Mouse (Mus musculus) intestine, postnatal 0 days (tissue): Measurements from ENCODE around the gene Psrc1. TPM values are rescaled to one million over a fixed set of nuclear protein-coding genes. Genes with fewer than 3 reads are reported as not detected.

ENCODE experiments used
- ATAC-seq: fragments of 200-750 bp; cut with Nextera tagmentation; 2 replicates; pipeline ENCODE4 v1.8.0; 2017; ENCODE audit warnings: mild to moderate bottlenecking, moderate TSS enrichment, moderate library complexity
- H3K27ac ChIP-seq: fragments of 300-500 bp; sonication (generic); 2 replicates; pipeline ENCODE4 v1.5.1; 2014; ENCODE audit warnings: mild to moderate bottlenecking, low read depth, low read length, moderate library complexity
- H3K27me3 ChIP-seq: fragments of 300-500 bp; sonication (generic); replicated peaks from 2 replicates; pipeline ENCODE4 v1.6.1; 2014; ENCODE audit warnings: low read length, mixed read lengths; ENCODE audit not compliant: control insufficient read depth, insufficient read depth
- H3K36me3 ChIP-seq: fragments of 300-500 bp; sonication (generic); 2 replicates; pipeline ENCODE4 v1.6.1; 2014; ENCODE audit warnings: mild to moderate bottlenecking, moderate library complexity; ENCODE audit not compliant: control insufficient read depth, insufficient read depth
- H3K4me1 ChIP-seq: fragments of 300-500 bp; sonication (generic); replicated peaks from 2 replicates; pipeline ENCODE4 v1.6.1; 2014; ENCODE audit warnings: antibody characterized with exemption, low read length, mixed read lengths; ENCODE audit not compliant: control insufficient read depth, insufficient read depth
- H3K4me2 ChIP-seq: fragments of 300-500 bp; sonication (generic); replicated peaks from 2 replicates; pipeline ENCODE4 v1.6.1; 2014; ENCODE audit warnings: low read depth, mild to moderate bottlenecking, moderate library complexity
- H3K4me3 ChIP-seq: fragments of 300-500 bp; sonication (generic); 2 replicates; pipeline ENCODE4 v1.5.1; 2014; ENCODE audit warnings: low read depth, low read length
- H3K9ac ChIP-seq: fragments of 300-500 bp; sonication (generic); 2 replicates; pipeline ENCODE4 v1.6.1; 2014; ENCODE audit warnings: mild to moderate bottlenecking, low read depth, low read length
- H3K9me3 ChIP-seq: fragments of 300-500 bp; sonication (generic); 2 replicates; pipeline ENCODE4 v1.6.1; 2016; ENCODE audit warnings: mixed run types; ENCODE audit not compliant: control insufficient read depth
- CTCF ChIP-seq: sonication (generic); IDR thresholded peaks from 2 replicates; pipeline ENCODE4 v1.5.1; 2016; ENCODE audit warnings: low read depth, mild to moderate bottlenecking, control low read depth, antibody characterized with exemption, moderate library complexity
- WGBS: fragments of 180-500 bp; shearing (Covaris S2); extraction: QIAGEN DNeasy Blood & Tissue Kit; methylation state at CpG from one replicate; pipeline ENCODE4 v1.1.7; 2014; 5-methylcytosine and 5-hydroxymethylcytosine counted together
- polyA plus RNA-seq: library from polyadenylated mRNA; unstranded; fragments of >200 nt; fragmentation: Nextera tagmentation; extraction: Ambion mirVana; gene quantifications from 2 replicates; pipeline ENCODE4 v1.2.1, GENCODE M21; 2015

Gene Psrc1
- polyA plus RNA-seq, 1 experiment from 2014 or later: 5.3 TPM

DNA sequence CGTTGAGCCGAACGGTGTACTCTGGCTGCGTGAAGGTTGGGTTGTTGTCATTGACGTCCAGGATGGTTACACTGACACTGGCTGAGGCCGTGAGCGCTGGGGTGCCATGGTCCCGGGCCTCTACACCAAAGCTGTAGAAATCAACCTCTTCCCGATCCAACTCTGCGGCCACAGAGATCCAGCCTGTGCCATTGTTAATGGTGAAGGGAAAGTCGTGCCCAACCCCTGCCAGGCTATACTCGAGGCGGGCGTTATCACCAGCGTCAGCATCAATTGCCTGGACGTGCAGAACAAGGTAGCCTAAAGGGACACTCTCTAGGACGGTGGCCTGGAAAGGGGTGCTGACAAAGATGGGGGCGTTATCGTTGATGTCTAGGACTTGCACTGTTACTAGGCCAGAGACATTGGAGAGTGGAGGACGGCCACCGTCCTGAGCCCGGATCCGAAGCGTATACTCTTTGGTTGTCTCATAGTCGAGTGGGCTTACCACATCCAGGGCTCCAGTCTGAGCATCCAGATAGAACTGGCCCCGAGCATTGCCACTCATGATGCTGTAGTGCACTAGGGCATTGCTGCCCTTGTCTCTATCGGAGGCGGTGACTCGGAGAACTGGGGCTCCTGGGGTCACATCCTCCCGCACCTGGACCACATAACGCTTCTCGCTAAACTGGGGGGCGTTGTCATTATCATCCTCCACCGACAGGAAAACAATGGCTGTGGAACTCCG, 30.2 kb downstream of the Psrc1 start:
- no peak for ATAC-seq
- Histone ChIP-seq H3K4me2 (no peak overlapping the region), H3K4me1 (peaks cover 7% of the 10 kb centered on the region; the same call in 1 of the 2 replicates), H3K36me3 (no peaks in the 10 kb centered on the region), H3K9ac (no peak overlapping the region), H3K27me3 (no peaks in the 10 kb centered on the region; the same call in 1 of the 2 replicates), H3K9me3 (no peaks in the 10 kb centered on the region), H3K27ac (peak overlapping the region; percentile 23), H3K4me3 (no peak overlapping the region)
- TF ChIP-seq CTCF: no peak
- whole genome bisulfite sequencing: 97% methylated on average over 35 of the region's 35 CpGs

DNA sequence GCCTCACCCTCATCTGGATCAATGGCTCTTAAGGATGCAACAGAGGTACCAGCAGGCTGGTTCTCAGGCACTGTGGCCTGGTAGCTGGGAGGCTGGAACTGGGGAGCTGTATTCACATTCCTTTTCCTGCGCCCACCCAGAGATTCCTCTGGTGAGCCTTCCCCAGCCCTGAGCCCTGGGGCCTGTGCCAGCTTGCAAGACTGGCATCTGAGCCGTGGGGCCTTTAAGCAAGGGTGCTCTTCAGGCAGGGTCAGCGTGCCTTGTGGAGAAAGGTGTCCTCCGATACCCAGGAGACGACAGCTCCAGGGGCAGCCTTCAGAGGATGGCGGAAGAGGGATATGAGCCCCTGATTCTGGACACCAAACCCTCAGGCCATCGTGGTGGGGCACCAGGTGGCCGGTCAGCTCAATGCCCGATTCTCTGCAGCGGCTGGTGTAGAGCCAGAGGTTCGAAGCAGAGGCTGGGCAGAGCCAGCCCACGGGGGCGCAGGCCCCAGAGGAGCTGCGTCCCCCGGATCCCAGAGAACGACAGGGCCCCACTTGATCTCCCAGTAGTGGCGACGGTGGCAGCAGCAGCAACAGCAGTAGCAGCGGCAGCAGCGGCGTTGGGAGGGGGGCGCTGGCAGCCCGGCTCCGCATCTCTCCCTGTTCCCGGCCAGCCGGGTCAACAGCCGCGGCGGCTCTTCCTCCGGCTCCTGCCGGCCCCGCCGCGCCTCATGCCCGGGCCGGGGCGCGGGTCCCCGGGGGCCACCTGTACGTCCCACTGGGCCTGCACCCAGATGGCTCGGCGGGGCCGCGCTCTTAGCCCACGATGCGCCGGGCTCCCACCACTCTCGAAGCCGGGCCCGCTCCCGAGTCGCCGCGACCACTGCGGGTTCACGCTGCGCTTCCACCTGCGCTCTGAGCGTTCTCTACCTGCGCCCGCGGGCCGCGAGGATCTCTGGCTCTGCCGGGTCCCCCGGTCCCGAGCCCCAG, 31.5 kb downstream of the Psrc1 start, which contains the start of gene Celsr2:
Gene Celsr2 (minus strand): TSS at position 696 of the 974 bp plus-strand sequence.
- Histone ChIP-seq H3K27me3 (no peaks in the 10 kb centered on the region; the same call in 1 of the 2 replicates), H3K9me3 (no peaks in the 10 kb centered on the region), H3K4me1 (peaks cover 7% of the 10 kb centered on the region; the same call in 1 of the 2 replicates), H3K27ac (0 out of 2 replicates have a peak within 1 kb of the TSS, but pooled peaks have one; percentile 23), H3K36me3 (no peaks in the 10 kb centered on the region), H3K9ac (peak within 1 kb of the TSS; percentile 48), H3K4me3 (peak within 1 kb of the TSS; percentile 53), H3K4me2 (peak within 1 kb of the TSS; percentile 100)
- WGBS: 13% methylated on average over 47 of the region's 67 CpGs
- no peak for TF ChIP-seq CTCF
- ATAC-seq: peak; percentile 34

DNA sequence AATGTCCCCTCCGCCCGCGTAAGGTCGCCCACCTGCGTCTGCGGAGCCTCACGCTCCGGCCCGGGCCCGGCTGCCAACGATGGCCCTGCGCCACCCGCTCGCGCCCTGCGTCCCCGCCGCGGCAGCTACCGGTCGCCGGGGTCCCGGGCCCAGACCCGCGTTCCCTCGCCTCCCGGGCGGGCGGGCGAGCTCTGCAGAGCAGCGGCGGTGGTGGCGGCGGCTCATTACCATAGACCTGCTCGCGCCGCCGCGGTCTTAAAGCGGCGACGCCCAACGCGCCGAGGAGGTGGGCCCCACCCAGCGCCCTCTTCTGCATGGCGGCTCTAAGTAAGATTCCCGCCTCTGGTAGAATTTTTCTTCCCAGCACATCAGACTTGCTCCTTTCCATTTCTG, 32.2 kb downstream of the Psrc1 start:
- no peaks in the 10 kb centered on the region for H3K9me3 ChIP-seq
- H3K4me1 ChIP-seq: peaks cover 7% of the 10 kb centered on the region; the same call in 1 of the 2 replicates
- no peaks in the 10 kb centered on the region for H3K36me3 ChIP-seq
- TF ChIP-seq CTCF: 0 out of 2 replicates have a peak, but pooled peaks have one; percentile 5
- H3K4me3 ChIP-seq: peak overlapping the region; percentile 53
- no peak overlapping the region for H3K27ac ChIP-seq
- H3K27me3 ChIP-seq: no peaks in the 10 kb centered on the region; the same call in 1 of the 2 replicates
- 0% methylated on average over 46 of the region's 48 CpGs for WGBS
- peak overlapping the region; percentile 48 for H3K9ac ChIP-seq
- peak; percentile 79 for ATAC-seq
- H3K4me2 ChIP-seq: peak overlapping the region; percentile 100

DNA sequence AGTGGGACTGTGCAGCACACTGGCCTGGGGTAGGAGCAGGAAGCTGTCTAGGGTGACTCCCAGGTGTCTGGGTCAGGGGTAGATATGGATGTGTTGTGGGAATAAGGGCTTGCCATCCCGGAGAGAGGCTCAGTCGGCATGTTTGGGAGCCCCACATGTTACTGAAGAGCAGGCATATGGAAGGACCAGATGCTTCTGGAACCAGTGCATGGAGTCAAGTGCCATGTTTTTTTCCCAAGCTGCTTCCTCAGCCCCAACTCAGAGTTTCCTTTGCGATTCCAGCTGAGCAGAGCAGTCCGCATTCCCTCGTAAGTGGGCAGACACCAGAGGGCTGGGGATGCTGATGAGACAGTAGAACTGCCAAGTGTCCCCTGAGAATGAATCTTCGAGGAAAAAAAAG, 39.4 kb downstream of the Psrc1 start:
- no peak for ATAC-seq
- H3K9ac ChIP-seq: no peak overlapping the region
- no peak for TF ChIP-seq CTCF
- no peaks in the 10 kb centered on the region for H3K4me1 ChIP-seq
- no peak overlapping the region for H3K4me2 ChIP-seq
- H3K9me3 ChIP-seq: no peaks in the 10 kb centered on the region
- no peaks in the 10 kb centered on the region for H3K27me3 ChIP-seq
- no peak overlapping the region for H3K27ac ChIP-seq
- H3K4me3 ChIP-seq: no peak overlapping the region
- H3K36me3 ChIP-seq: peaks cover 24% of the 10 kb centered on the region
- 49% methylated on average over 6 of the region's 6 CpGs for WGBS

DNA sequence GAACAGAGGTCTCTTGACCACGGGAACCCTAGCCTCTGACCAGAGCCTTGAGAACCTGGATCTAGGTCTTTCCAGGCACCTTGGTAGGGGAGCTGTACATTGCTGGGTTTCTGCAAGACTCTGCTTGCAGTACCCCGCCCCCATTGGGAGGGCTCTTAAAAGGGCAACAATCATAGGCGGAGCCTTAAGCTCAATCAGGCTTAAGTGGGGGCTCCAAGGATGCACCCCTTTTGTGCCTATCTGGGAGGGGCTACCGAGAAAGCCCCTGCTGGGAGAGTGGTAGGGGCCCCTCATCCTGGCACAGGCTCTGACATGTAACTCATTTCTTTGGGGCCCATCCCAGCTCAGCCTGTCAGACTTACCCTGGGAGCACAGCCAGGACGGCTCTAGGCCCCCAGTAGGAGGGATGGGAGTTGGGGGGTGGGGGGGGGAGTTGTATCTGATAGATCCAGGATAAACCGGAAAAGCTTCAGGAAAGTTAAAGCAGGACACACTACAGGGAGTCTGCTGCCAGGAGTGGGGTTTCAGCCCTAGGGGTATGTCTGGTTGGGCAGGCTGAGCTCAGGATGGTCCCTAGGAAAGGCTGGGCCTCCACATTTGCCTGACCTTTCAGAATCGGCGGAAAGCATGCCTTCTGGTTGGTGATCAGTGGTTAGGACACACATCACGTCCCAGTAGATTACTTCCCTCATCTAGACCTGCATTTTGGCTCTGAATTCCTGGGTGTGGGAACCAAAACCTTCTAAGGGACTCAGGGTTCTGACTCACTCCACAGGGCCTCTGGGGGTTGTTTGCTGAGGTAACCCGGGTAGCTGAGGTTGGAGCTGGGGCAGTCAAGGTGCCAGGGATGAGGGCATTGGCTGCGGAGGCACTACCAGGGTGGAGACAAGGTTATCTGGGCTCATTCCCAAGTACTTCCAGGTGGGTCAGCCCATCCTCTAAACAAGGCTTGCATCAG, 40.5 kb downstream of the Psrc1 start:
- Histone ChIP-seq H3K9ac (no peak overlapping the region), H3K4me2 (no peak overlapping the region; the same call in 1 of the 2 replicates), H3K27me3 (no peaks in the 10 kb centered on the region), H3K27ac (no peak overlapping the region), H3K4me3 (no peak overlapping the region), H3K4me1 (no peaks in the 10 kb centered on the region), H3K36me3 (peaks cover 35% of the 10 kb centered on the region), H3K9me3 (no peaks in the 10 kb centered on the region)
- peak; percentile 35; the same call in 1 of the 2 replicates for ATAC-seq
- no peak for TF ChIP-seq CTCF
- 26% methylated on average over 11 of the region's 11 CpGs for WGBS
